Mouse (Mus musculus): Measurements from ENCODE around the gene Mycbp2.

The Mycbp2 gene

DNA sequence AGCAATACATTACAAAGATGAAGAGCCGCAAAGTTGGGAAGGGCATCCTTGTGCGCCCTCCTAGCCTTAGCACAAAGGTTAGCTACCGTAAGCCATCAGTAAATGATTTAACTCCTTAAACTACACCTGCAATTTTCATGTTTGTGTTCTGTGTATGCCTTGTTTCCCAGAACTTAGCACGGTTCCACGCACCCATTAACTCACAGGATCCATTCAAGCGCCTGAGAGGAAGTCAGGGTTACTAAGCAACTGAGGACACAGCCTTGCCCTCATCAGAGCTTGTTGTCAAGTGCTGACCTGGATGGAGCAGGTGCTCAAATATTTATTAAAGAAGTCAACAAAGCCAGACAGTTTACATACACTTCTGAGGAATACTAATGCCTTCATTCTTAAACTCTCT is 244.4 kb downstream of the Mycbp2 start:
- DNase-seq (ENCODE audit: low spot score), result no peak

DNA sequence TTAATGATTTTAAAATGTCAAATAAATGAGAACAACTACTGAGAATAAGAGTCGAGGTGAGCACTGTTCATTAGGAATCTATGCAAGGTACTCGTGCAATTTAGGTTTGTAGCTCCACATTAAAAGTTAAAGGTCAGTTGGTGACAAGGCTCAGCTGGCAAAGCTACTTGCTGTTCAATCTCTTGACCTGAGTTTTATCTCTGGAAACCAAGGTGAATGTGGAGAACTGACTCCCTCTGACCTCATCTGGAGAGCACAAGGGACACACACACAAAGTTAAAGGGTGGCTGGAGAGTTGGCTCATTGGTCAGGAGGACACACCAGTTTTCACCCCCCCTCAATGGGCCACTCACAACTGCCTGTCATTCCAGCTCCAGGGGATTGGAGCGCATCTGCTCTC is 245.4 kb downstream of the Mycbp2 start:
- DNase-seq (ENCODE audit: low spot score), result no peak

DNA sequence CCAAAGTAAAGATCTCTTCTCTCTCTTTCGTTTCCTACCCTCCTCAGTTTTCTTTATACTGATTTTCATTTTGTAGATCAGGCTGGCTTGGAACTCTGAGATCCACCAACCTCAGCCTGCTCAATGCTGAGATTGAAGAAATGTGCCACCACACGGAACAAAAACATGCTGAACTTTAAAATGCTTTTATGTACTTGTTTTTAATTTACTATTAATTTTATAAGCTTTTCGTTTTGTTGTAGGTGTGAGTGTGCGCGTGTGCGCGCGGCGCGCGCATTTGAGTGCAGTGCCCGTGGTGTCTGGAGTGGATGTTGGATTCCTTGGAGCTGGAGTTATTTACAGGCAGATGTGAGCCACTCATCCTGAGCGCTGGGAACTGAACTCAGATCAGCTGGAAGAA is 246.3 kb downstream of the Mycbp2 start:
- no peak for DNase-seq (ENCODE audit: low spot score)

DNA sequence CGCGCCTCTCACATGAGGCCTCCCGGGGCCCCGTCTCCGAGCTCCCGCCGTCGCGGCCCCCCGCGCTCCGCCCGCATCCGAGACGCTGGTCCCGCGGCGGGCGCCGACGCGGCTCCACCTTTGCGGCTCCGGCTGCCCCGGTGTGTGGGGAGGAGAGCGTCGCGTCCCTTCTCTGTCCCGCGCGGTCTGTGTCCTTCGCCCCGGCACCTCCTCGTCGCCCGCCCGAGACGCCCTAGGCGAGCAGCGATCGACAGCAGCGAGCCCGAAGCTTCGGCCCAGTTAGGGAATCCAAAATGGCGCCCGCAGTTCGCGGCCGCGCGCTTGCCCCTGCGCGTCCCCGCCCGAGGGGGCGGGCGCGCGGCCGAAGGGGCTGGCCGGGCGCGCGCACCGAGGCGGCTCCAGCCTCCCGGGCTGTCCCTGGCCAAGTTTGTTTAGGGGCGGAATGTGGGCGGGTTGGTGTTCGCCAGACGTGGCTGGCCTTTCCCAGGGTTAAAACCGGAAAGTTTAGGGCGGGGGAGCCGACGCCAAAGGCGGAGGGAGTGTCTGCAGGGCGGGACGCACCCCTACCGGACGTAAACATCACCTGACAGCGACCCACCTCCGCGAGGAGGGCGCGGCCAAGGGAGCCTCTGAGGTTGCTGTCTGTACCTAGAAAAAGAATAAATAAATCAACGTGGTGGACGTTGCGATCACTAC is 247.2 kb downstream of the Mycbp2 start, which contains the start of gene Fbxl3:
Gene Fbxl3, minus strand, starts transcription at position 329 of the 696 bp plus-strand sequence.
- peak; percentile 87 for DNase-seq (ENCODE audit: low spot score)

DNA sequence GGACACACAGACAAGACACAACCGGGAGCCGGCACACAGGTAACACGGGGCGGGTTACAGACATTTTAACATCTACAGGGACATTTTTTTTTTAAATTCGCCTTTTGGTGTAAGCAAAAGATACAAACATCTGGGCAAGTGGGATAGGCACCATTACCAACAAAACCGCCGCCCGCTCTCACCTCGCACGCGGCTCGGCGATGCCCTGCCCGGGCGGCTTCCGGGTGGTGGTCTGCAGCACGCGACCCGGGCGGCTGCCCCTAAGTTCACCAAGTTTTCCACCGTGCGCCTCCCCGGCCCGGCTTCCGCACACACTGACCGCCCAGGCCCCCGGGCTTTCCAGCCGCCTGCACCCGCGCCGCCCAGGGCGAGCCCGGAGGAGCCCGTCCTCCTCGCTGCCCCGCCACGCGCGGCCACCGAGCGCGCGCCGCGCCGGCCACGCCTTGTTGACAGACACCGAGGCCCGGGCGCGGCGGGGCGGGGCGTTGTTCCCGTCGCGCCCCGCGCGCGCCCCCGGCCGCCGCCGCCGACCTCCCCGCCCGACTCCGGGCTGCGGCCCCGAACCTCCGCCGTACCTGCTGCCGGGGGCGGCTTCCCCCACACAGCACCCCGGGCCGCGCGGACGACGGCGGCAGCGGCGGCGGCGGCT is 247.9 kb downstream of the Mycbp2 start:
- DNase-seq (ENCODE audit: low spot score), result peak; percentile 82

DNA sequence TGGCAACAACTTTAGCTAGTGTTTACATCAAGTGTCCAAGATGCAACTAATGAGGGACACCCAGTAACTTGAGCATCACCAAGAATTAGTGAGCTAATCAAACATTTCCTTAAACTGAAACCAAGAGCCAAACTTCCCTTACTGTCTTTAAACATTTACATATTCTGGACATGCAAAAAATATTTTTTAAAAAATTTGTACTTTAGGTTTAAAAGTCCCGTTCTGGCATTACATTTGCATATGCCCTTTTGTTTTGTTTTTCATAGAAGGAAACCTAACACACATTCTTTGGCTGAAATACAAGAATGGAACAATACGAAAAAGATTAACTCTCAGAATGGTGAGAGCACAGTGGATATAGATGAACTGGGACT is 248.4 kb downstream of the Mycbp2 start:
- no peak for DNase-seq (ENCODE audit: low spot score)

DNA sequence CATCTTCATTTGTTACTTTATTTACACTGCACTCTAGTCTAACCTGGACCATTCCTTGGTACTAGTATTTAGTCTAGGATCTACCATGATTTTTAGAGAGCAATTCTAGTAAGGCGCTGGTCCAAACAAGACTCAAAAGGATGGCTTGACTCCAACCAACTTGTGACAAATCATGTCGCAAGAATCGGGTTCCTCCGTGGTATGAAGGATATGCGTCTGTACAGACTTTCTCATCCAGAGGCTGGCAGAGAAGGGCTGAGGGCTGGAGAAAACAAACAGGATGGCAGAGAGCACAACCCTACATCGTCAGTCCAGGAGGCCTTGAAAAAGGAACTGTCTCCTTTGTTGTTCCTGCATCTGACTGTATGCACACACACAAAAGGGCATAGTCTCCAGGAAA is 250.0 kb downstream of the Mycbp2 start:
- DNase-seq (ENCODE audit: low spot score), result no peak

DNA sequence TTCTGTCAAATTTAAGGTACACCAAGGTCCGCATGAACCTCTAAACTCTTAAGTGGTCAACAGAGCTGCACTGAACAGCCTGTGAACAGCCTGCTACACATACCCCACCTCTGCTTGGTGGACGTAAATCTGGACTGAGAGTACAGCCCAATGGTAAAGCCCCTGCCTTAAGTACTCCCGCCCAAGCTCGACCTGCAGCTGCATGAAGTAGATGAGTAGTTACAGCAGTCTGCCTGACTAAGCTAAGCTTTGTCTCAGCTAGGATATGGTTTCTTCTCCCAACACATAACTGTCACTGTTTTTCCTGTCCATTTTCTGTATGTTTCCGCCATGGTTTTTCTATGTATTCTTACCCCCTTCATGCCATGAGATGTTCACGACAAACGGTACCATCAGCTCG is 250.8 kb downstream of the Mycbp2 start:
- no peak for DNase-seq (ENCODE audit: low spot score)

DNA sequence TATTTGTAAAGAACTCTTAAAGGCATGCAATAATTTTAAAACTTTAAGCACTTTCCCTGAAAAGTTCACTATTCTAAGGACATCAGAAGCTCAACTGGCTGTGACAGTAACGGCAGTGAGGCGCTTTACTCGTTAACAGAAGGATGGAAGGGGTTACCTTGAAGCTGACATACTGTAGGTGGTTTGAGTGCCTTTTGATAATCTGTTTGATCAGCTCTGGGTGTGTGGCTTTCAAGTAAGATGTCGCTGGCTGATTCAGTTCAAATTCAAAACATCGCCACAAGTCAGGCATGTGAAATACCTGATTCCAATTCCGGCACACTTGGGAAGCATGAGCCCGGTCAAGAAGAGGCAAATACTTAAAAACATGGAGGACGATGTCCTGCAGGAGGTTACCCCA is 251.6 kb downstream of the Mycbp2 start:
- no peak for DNase-seq (ENCODE audit: low spot score)

DNA sequence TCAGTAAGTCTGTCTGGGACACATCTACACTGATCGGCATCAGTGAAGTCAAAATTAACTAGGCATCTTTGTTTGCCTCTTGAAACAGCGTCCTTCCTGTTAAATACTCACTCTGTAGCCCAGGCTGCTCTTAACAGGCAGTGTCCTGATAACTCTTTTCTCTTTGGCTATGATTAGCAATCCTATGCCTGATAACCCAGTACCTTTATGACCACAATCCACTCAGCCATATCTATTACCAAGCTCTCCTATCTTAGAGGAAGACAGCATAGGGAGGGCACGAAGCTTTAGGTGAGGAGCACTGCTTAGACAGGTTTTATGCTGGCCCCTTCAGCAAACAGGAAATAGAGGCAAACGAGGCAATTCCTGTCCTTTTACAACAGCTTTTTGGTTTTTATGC is 252.9 kb downstream of the Mycbp2 start:
- no peak for DNase-seq (ENCODE audit: low spot score)

DNA sequence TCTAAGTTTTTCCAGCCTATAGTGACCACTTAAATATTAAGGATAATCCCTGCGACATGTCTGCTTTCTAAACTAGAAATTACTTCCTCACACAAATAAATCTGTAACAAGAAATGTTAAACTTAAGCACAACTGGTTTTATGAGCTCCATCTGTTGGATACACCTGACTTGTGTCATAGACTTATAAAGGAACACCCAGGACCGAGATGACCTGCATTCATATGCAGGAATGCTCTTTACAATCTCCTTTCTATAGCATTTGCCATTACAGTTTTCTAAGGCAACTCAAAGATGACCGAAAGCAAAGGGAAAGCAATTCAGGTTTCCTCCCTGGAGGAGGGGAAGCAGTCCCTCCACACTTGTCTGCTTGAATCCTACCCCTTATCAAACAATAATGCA is 253.4 kb downstream of the Mycbp2 start:
- no peak for DNase-seq (ENCODE audit: low spot score)

DNA sequence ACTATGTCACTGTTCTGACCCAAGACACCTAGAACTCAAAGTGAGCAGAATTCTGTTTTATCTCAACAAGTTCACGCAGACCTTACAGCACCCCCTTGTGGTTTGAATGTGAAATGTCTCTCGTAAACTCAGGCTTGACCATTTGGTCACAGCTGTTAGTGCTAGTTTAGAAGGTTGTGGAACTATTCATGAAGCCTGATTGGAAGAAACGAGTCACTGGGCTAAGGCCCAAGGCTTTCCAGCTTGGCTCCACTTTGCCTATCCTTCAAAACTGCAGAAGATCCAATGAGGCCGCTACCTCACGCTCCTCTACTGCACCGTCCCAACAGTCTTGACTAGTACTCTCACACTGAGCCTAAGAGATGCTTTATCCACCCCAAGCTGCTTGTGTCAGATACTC is 258.0 kb downstream of the Mycbp2 start:
- peak; percentile 27 for DNase-seq (ENCODE audit: low spot score)

DNA sequence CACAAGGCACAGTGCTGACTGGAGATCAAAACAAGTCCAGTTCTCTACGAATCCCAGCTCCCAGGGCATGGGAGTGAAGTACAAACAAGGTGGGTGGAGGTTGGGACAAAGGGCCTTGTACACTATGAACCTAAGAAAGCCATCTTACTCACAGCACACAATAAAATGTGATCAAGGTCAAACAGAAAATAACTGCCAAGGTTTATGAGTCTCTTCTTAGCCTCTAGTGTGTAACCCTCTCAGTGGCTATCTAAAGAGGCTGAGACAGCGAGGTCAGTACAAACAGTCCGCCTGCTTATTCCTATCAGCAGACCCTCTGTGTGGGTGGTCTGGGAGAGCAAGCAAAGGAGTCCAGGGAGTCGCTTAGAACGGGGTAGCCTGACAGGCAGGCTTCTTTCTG is 258.8 kb downstream of the Mycbp2 start:
- DNase-seq (ENCODE audit: low spot score), result no peak

DNA sequence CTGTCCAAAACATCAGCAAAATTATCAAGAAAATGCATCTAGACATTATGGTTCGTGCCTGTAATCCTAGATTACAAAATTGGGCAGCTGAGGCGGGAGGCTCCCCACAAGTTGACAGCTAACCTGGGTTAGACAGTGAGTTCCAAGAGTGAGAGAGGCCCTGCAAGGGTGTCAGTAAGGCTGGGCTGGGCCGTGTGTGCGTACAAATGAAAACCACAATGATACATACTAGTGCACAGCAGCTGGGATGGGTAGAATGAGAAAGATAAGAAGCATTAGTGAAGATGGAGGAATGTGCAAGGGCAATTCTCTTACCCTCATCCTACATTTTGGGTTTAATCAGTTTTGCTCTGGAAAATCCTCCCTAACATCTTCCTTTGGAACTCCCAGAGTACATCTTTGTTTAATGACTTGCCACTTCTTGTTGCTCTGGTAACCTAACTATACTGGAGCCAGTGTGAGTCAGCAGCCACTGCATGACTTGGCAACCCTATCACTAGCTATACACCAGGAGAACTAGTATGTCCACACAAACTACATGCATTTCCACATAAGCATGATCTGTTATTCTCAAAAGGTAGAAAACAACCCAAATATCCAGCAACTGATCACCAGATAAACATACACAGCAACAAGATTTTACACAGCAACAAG is 259.8 kb downstream of the Mycbp2 start:
- peak; percentile 58 for DNase-seq (ENCODE audit: low spot score)

DNA sequence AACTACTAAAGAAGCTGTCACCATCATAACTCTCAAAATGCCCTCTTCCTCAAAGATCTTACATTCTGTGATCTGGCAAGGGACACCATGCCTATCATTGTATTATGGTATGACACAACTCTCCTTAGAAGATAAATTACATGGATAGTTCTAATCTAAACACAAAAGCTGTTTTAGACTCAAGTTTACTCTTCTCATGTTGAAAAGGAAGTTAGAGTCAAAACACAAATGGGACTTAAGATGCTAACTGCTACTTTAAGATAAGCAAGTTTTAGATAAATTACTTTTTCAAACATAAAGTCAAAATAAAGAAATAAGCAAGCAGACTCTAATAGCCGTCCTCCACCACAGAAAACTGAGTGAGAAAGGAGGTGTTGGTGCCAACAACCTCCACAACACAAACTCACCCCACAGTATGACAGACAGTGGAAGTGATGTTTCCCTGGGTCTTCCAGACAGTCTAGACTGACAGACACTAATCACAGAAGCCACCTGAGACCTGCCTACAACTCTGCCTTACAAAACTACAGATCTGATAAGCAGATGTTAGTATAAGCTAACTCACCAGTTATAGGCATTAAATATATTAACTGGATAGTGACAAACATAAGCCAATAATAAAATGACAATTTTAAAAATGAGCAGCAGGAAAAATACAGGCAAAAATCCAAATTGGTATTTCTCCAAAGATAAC is 260.6 kb downstream of the Mycbp2 start:
- DNase-seq (ENCODE audit: low spot score), result no peak

DNA sequence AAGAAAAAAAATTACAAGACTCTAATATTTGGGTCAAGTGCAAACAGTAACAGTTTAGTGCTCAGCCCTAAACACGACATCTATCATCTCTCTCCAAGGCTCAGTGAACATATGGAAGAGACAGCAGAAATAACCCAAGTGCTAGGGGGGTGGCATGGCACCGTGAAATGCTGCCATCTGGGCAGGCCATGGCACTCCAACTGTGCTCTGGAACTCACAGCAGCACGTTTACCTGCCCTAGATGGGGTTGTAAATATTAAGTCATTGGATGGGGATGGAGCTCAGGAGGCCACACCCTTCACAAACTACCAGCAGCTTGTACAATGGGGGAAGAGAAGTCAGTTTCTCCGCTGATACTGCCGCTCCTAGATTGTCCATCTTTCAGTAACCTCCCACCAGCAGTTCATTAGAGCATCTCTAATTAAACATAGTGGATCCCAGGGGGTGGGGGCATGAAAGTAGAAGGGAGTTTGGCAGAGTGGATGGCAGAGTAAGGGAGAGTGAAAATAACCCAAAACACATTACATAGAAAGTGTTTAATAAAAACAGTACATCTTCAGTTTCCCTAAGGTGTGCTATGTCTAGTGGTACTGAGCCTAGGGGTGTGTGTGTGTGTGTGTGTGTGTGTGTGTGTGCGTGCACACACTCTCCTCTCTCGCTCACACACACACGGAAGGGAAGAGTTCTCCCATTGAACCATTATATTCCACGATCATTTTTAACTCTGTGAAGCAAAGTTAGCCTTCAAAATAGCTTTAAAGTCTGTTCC is 267.2 kb downstream of the Mycbp2 start:
- DNase-seq (ENCODE audit: low spot score), result no peak

DNA sequence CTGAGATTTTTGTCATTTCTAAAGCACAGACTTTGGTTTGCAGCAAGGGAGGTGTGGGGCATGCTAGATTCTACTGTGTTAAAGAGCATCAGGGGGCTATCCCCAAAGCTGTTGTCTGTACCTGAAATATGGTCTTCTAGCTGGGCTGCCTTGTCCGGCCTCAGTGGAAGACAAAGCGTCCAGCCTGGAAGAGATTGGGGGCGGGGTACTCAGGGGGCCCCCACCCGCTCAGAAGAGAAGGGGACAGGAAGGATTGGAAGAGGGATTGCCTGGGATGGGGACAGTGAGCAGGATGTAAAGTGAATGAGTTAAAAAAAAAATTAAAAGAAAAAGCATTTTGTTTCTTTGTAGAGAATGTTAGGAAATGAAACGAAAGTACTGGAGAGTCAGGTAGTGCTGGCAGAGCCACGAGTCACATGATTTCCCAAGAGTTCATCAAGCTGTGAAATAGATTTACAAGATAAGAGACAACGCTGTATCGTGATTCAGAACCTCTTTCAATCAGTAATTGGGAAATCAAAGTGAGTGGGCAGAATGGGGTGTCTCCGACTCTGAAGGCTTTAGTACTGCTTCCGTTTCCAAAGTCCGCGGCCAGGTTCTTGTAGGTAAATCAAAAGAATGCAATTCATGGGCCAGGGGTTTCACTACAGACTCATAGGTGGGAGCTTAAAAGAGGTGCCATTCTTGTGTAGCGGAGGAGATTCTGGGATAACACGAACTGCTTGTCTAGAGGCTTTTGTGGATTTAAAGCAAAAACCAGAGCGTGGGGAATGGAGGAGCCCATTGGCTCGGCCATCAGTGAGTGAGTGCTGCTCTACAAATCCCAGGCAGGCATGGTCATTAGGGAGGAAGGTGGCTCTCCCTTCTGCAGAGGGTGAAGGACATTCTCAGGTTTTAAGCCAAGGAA is 268.4 kb downstream of the Mycbp2 start:
- no peak for DNase-seq (ENCODE audit: low spot score)

DNA sequence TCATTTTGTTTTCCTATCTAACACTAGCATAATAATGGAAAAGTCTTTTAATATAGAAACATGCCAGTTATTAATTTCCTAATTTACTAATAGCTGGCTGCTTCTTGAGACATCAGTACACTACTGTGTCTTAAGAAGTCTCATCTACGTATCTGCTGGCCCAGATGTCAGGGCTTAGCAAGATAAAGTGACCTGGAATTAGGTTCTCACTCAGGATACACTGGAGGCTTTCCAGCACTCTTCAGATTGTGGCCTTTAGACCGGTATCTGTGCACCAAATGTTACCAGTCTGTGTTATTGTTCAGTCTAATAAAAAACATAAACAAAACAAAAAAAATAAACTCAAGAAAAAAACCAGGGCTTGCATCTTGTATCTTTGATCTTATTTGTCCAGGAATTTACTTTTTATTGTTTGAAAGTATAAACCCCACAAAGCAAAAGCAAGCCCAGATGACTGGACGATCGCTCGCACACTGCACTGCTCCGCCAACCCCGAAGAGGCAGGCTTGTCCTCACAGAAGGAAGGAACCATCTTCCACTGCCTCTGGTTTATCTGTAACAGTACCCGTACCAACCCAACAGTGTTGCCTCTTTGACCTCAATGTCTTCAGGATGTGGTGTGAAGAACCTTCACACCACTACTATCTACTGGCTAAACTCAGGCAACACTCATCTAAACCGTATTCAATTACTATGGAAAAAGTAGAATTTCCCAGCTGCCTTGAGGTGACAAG is 269.2 kb downstream of the Mycbp2 start:
- no peak for DNase-seq (ENCODE audit: low spot score)

DNA sequence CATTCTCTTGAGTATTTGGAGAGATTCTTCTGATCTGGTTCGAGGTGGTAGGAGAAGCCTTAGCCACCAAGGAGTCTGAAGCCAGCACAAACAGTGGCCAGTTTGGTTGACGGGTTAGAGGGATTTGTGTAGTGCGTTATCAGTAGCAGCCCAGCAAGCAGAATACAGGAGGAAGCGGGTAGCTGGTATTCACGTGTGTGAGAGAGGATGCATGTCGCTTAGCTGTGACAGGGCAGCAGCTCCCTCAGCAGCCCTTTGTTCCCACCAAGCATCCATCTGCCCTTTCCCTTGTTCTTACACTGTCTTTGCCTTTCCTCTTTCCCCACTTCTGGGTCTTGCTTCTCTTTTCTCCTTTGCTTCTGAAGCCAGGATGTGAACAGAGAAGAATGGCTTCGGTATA is 271.4 kb downstream of the Mycbp2 start:
- DNase-seq (ENCODE audit: low spot score), result no peak

DNA sequence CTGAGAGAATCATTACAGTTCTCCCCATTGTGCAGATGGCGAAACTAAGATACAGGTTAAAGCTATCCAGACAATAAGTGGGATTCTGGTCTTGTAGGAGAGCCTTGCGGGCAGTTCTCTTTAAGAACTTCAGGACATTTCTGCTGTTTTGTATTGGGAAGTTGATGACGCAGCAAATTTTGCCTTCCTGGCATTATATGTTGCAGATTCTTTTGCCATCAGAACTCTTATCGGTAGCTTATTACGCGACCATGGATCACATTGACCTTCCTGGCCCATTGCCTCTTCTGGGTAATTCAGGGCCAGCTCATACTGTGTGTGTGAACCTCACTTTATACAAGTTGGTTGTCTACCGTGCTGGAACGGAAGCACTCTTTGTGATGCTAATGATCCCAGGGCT is 272.8 kb downstream of the Mycbp2 start:
- no peak for DNase-seq (ENCODE audit: low spot score)

Data from spleen, adult 12 weeks (tissue).